ENCODE assay signal across 9 mouse cellular contexts in the genomic region with DNA sequence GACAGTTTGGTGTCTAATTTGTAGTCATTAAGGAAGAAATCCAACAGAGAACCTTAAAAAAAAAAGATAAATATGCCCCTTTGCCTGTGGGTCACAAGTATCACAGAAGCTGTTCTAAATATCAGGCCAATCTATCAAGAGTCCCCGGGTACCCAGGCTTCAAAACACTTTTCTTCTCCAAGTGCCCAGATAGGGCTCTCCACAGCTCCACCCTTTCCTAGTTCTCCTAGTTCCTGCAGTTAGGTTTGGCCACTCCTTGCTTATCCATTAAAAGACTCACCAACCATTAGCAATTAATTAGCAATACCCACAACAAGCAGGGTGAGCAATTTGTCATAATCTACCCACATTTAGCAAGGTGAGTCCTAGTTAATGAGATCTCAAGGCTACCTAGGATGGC. TPM values are rescaled to one million over a fixed set of nuclear protein-coding genes. Genes with fewer than 3 reads are reported as not detected.
A peak's percentile ranks its signal among the peaks of the same experiment; 100 is the strongest.
DNase-seq lines count a peak whose midpoint lies in the region; ATAC-seq lines count a peak whose summit lies in the region.
"Had no signal": no experiment of that assay in that cellular context is flagged by ENCODE, and none has a peak within 500 bp of the region (broad histone marks: within the 10 kb centered on the region; RNA-seq: fewer than 3 reads in every experiment).

No protein-coding gene starts in this region.

- no peak for ATAC-seq in erythroblast, adult 5-6 weeks (replicated peaks; ENCODE audit: low FRiP score, poor library complexity, severe bottlenecking)
- ATAC-seq in megakaryocyte, adult 5-6 weeks (ENCODE audit: poor library complexity, severe bottlenecking) = no peak
- ATAC-seq in liver, embryonic 13.5 days (ENCODE audit: low read depth) = no peak
- no peak for ATAC-seq in stomach, embryonic 15.5 days (ENCODE audit: insufficient read depth, low FRiP score, low read depth)
- no peak for ATAC-seq in inflammation-experienced regulatory T-cells, adult 6 months

- H3K9me3 ChIP-seq in erythroblast, embryonic 14.5 days (ENCODE audit: control insufficient read depth, low read length) = no peaks in the 10 kb centered on the region
- no peaks in the 10 kb centered on the region for H3K9me3 ChIP-seq in megakaryocyte, embryonic 14.5 days
- H3K9me3 ChIP-seq in liver, embryonic 13.5 days (replicated peaks) = no peaks in the 10 kb centered on the region
- no peaks in the 10 kb centered on the region for H3K9me3 ChIP-seq in stomach, embryonic 15.5 days

- 25% methylated on average over 1 of the region's 1 CpGs for WGBS in liver, embryonic 13.5 days (ENCODE audit: insufficient replicate concordance)
- 60% methylated on average over 1 of the region's 1 CpGs for WGBS in stomach, embryonic 15.5 days

- H3K36me3 ChIP-seq in erythroblast, embryonic 14.5 days (ENCODE audit: control insufficient read depth) = peaks cover 16% of the 10 kb centered on the region
- peaks cover 17% of the 10 kb centered on the region for H3K36me3 ChIP-seq in megakaryocyte, embryonic 14.5 days (replicated peaks; ENCODE audit: low read length)
- H3K36me3 ChIP-seq in liver, embryonic 13.5 days = no peaks in the 10 kb centered on the region
- no peaks in the 10 kb centered on the region for H3K36me3 ChIP-seq in stomach, embryonic 15.5 days

- no peaks in the 10 kb centered on the region for H3K27me3 ChIP-seq in erythroblast, embryonic 14.5 days (ENCODE audit: control insufficient read depth)
- peaks cover 7% of the 10 kb centered on the region for H3K27me3 ChIP-seq in megakaryocyte, embryonic 14.5 days (replicated peaks)
- no peaks in the 10 kb centered on the region for H3K27me3 ChIP-seq in liver, embryonic 13.5 days
- H3K27me3 ChIP-seq in stomach, embryonic 15.5 days (replicated peaks) = no peaks in the 10 kb centered on the region

- peak overlapping the region; percentile 91 for H3K9ac ChIP-seq in liver, embryonic 13.5 days
- no peak overlapping the region for H3K9ac ChIP-seq in stomach, embryonic 15.5 days

- no peak overlapping the region for H3K27ac ChIP-seq in liver, embryonic 13.5 days
- H3K27ac ChIP-seq in stomach, embryonic 15.5 days = no peak overlapping the region

- H3K4me1 ChIP-seq in erythroblast, embryonic 14.5 days (ENCODE audit: control insufficient read depth) = peaks cover 38% of the 10 kb centered on the region
- peaks cover 40% of the 10 kb centered on the region for H3K4me1 ChIP-seq in megakaryocyte, embryonic 14.5 days
- H3K4me1 ChIP-seq in liver, embryonic 13.5 days (replicated peaks) = peaks cover 45% of the 10 kb centered on the region
- peaks cover 4% of the 10 kb centered on the region; the same call in 1 of the 2 replicates for H3K4me1 ChIP-seq in stomach, embryonic 15.5 days

- H3K4me3 ChIP-seq in erythroblast, embryonic 14.5 days (replicated peaks) = peak overlapping the region; percentile 82
- peak overlapping the region; percentile 99 for H3K4me3 ChIP-seq in megakaryocyte, embryonic 14.5 days (replicated peaks)
- H3K4me3 ChIP-seq in liver, embryonic 13.5 days (replicated peaks) = peak overlapping the region; percentile 92
- no peak overlapping the region for H3K4me3 ChIP-seq in stomach, embryonic 15.5 days (replicated peaks)

- DNase-seq in liver, embryonic 13.5 days = no peak
- no peak for DNase-seq in thymus, postnatal 36 days
- DNase-seq: kidney, postnatal 25 days had no signal

- peak overlapping the region; percentile 91 for H3K4me2 ChIP-seq in liver, embryonic 13.5 days
- H3K4me2 ChIP-seq in stomach, embryonic 15.5 days = peak overlapping the region; percentile 77

RNA-seq across cellular contexts. Expression of a gene that starts 1.3 kb away (rescaled TPM):
- polyA plus RNA-seq in erythroblast, embryonic 14.5 days (2012) = 3.2 and 3.3 TPM in 2 replicates
- 3.6 and 15.9 TPM in 2 replicates for total RNA-seq in erythroblast, adult 5-6 weeks (2015; ENCODE audit: low replicate concordance)
- total RNA-seq in erythroblast, adult 5-6 weeks (2017; ENCODE audit: low replicate concordance) = 14.1 and 20.7 TPM in 2 replicates
- polyA plus RNA-seq in megakaryocyte, embryonic 14.5 days (2012; ENCODE audit: insufficient read depth, low replicate concordance) = 29.0 and 66.7 TPM in 2 replicates
- 22.2 and 25.1 TPM in 2 replicates for total RNA-seq in megakaryocyte, adult 5-6 weeks (2015)
- total RNA-seq in megakaryocyte, adult 5-6 weeks (2017) = 39.1 and 39.8 TPM in 2 replicates
- 26.2 and 28.7 TPM in 2 replicates for polyA plus RNA-seq in liver, embryonic 13.5 days (2015; fragmentation: Nextera tagmentation; extraction: Ambion mirVana)
- 40.1 and 40.5 TPM in 2 replicates for polyA plus RNA-seq in stomach, embryonic 15.5 days (2015; fragmentation: Nextera tagmentation; extraction: Ambion mirVana)
- 10 to 100 TPM; 14.9 to 16.8 (median 15.8) TPM for polyA plus RNA-seq in inflammation-experienced regulatory T-cells, adult 6 months (2017; shearing (Covaris generic))

RNA-seq across cellular contexts. Expression of a gene that starts 36.9 kb away (rescaled TPM):
- polyA plus RNA-seq in erythroblast, embryonic 14.5 days (2012) = 0.04 TPM in 1 of 2 replicates, not detected in the other
- 45.9 and 54.5 TPM in 2 replicates for total RNA-seq in erythroblast, adult 5-6 weeks (2015; ENCODE audit: low replicate concordance)
- 40.1 and 48.2 TPM in 2 replicates for total RNA-seq in erythroblast, adult 5-6 weeks (2017; ENCODE audit: low replicate concordance)
- 4.4 and 13.6 TPM in 2 replicates for polyA plus RNA-seq in megakaryocyte, embryonic 14.5 days (2012; ENCODE audit: insufficient read depth, low replicate concordance)
- 36.9 and 41.1 TPM in 2 replicates for total RNA-seq in megakaryocyte, adult 5-6 weeks (2015)
- 24.5 and 39.6 TPM in 2 replicates for total RNA-seq in megakaryocyte, adult 5-6 weeks (2017)
- 6.1 and 6.2 TPM in 2 replicates for polyA plus RNA-seq in liver, embryonic 13.5 days (2015; fragmentation: Nextera tagmentation; extraction: Ambion mirVana)
- polyA plus RNA-seq in stomach, embryonic 15.5 days (2015; fragmentation: Nextera tagmentation; extraction: Ambion mirVana) = 0.89 and 1.2 TPM in 2 replicates
- 100 to 1,000 TPM; 241 to 305 (median 284) TPM for polyA plus RNA-seq in inflammation-experienced regulatory T-cells, adult 6 months (2017; shearing (Covaris generic))

Comparison
In these comparisons a context has a peak if more than half of its experiments do, and no peak if none do; other contexts are left out.
1. RNA of a gene that starts 36.9 kb away (polyA plus RNA-seq): 241 to 305 TPM in inflammation-experienced regulatory T-cells, adult 6 months; 4.4 to 13.6 TPM in megakaryocyte, embryonic 14.5 days, 6.1 to 6.2 TPM in liver, embryonic 13.5 days, 0.89 to 1.2 TPM in stomach, embryonic 15.5 days and 0.04 TPM in erythroblast, embryonic 14.5 days; every median in the first group is over 10 times any median in the second.